Mouse (Mus musculus) heart, adult 8-10 months (tissue): ENCODE measurements around the gene Zmynd8. TPM values are rescaled to one million over a fixed set of nuclear protein-coding genes. Genes with fewer than 3 reads are reported as not detected.
A peak's percentile ranks its signal among the peaks of the same experiment; 100 is the strongest.

Experiments
- DNase-seq: peaks from one replicate; pipeline ENCODE4 v3.0.0; 2022; ENCODE audit warnings: low spot score
- total RNA-seq, 4 experiments: library from RNA; stranded (reverse); gene quantifications; 2 replicates each; pipeline ENCODE4 v1.2.4; 2022

Zmynd8 gene
- total RNA-seq, 4 experiments from 2014 or later = 35.5 to 60.5 (median 45.4) TPM

DNA sequence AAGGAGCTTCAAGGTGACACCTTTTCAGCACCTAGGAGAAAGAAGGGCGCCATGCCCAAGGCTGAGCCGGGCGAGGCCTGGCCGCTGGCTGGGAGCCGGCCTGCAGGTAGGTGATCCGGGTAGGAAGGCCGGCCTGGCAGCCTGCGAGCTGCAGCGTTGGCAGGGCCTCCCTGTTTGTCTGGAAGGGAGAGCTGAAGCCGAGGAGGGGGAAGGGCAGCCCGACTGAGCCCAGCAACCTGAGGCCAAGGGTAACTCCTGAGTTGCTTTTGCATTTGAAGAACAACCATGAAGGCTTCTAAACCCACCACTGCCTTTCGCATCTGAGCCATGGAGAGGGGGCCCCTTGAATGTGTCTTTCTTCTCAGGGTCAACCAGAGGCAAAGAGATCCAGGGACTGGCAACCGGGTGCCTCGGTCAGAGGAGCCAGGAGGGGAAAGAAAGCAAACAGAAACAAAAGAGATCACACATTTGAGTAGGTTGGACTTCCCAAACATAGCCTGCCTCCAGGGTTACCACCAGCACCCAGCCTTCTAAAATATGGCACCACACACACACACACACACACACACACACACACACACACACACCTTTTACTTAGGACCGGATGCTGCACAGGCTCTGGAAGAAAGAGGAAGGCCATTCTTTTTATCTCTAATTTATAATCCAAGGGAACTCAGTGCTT is 18.2 kb downstream of the Zmynd8 start:
- peak; percentile 79 for DNase-seq

DNA sequence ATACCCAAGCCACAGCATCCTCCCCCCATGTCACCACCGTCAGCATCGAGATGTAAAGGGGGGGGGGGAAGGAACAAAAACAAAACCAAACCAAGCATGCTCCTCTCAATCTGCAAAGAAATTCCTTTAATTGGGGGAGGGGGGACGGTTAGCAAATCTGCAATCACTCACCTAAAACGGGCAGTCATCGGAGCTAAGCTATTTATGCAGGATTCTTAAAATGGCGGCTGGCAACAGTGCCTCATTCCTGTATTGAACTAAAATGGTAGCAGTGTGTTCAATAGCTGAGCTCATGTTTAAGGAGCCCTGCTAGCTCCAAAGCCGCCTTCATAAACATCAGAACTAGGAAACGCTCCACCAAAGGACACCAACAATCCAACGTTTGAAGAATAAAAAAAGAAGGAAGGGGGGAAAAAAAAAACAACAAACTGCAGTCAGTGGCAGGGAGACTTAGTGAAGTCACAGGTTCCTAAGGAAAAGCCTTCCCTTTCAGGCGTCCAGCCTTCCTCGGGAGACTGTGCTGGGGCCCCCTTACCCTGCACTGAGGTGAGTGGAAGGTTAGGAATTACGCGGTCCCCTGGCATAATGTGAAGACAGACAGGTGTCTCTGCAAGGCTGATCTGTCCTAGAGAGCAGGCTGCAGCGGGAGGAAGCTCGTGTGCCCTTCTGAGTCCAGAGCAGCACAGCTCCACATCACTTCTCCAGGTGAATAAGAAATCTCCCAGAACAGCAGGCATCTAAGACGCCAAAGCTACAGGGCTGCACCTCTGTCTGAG is 19.2 kb downstream of the Zmynd8 start:
- DNase-seq = no peak

DNA sequence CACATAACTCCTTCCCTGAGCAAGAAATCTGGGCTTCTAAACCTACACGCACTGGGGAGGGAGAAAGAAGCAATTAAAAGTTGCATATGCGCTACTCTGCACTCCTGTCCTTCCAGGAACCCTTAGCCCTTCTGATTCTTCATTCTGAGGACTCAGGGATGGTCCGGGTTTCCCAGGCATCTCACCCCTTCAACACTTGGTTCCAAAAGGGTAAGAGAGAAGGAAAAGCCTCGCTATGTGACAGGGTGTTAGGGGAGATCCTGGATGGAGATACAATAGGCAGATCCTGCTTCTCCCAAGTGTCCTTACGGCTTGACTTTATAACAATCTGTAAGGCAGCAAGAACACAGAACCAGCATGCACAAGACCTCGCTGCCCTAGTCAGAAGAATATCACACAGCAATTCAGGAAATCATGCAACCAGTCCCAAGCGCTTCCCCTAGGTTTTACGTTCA is 19.9 kb downstream of the Zmynd8 start:
- DNase-seq = no peak

DNA sequence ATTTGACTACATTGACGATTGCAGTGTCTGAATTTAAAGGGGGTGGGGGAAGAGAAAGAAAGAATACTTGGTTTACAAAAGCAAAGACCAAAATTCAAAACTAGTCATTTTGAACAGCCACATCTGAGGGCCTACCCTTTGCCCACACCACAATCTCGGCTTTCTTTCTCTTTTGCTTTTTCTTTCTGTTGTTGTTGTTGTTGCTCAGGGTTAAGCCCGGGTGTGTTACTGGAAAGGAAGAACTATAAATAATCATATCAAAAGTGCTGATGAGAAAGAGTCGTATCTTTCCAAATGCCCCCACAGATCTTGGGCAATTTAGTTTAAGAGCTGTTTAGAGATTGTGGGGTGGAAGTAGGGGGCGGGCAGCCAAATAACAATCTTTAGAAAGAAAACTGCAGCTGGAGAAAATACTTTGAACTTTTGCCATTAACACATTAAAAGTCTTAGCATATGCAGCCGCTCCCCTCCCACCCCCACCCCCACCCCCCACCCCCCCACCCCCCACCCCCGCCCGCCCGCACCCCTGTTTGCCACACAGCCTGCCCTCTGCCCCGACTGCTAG is 20.7 kb downstream of the Zmynd8 start:
- no peak for DNase-seq

DNA sequence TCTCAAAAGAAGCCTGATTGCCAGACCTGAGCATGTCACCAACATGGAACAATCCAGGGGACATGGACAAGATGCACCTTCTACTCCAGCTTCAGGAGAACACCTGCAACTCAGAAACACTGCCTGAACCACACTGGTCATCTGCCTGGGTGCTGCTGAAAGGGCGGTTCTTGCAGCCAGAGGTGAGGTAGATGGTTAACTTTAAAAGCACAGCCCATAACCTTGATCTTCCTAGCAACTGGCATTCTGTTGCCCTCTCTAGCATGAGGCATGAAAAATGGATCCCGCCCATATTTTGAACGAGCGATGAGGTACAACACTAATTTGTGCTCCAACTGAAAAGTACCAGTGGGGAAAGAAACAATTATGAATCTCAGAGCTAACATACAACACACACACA is 21.6 kb downstream of the Zmynd8 start:
- no peak for DNase-seq

DNA sequence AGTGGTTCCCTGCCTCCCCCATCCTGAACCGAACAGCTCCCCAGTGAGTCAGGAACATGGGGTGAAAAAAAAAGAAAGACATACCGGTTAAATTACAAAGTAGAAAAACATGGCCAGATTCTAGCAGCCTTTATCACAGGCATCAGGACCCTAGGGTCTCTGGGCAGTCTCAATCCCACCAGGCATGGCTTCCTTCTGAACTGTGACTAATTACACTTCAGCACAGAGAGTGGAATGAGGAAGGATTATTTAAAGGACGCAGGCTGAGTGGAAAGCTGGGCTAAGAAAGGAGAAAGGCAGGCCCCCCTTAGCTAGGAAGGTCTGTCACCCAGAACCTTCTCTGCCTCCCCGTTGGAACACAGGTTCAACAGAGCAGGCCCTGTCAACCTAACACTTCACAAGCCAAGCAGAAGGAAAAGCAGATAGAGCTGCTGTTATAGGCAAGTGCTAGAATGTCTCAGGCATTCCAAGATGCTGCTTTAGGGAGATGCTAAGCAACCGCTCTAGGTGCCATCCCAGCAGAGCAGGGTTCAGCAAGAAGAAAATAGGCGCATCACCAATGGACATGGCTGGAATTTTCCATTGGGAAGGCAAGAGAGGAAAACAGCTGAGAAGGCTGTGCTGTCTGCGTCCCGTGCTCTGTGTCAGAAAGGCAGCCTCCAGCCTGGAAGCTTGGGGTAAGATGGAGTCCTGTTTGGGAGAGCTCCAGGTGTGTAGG is 22.5 kb downstream of the Zmynd8 start:
- no peak for DNase-seq

DNA sequence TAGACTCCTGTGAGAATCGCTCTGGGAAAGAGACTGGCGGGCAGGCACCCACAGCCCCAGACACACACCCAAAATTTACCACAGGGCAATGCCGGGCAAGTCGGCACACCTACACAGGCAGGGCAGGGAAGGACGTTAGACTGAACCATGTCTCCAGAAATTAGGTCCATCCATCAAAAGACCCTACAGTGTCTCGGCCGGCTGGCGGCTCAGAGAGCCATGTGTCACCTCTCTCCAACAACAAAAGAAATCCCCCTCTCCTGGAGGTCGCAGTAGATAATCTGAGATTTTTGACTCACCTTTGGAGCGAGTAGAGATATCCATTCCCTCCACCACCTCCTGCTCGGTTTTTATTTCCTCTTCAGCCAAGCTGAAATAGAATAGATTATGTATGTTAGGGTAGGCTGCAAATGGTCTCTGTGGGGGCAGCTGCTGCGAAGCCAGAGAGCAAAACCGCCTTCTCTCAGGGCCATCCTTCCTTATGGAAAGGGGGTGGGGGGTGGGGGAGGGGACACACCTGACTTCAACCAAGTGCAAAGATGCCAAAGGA is 23.3 kb downstream of the Zmynd8 start:
- DNase-seq = no peak

DNA sequence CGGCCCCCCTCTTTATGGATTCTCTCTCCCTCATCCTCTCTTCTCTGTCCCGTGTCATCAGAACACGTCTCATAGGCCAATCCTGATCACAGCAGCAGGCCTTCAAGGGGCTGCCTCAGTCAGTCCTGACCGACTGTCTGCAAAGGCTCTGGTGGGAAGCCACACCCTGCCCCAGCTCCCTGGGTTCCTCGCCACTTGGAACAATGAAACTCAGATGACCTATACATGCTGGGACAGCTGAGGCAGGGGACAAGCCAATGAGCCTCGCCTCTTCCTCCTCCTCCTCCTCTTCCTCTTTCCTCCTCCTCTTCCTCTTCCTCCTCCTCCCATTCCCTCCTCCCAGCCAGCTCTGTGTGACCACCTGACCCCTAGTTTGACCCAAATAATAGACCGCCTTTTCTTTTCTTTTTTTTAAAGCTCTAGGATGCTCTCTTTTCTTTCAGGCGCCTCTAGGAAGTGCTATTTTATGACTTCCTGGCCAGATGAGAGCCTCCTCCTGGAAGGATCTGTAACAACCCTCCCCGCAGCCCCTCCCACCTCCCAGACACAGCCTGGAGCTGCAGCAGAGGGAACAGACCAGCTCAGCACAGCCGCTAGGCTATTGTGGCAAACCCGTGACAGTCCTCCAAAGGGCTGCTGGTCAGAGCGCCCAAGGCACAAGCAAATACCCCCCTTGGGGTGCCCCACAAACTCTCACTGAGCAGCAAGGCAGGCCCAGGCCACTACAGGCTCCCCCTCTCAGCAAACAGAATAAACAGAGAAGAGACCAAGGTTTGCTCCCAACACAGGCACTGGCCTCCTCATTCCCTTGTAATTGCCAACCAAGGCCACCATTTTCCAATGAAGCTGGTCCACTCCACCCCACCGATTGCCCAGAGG is 24.1 kb downstream of the Zmynd8 start:
- DNase-seq = peak; percentile 74

DNA sequence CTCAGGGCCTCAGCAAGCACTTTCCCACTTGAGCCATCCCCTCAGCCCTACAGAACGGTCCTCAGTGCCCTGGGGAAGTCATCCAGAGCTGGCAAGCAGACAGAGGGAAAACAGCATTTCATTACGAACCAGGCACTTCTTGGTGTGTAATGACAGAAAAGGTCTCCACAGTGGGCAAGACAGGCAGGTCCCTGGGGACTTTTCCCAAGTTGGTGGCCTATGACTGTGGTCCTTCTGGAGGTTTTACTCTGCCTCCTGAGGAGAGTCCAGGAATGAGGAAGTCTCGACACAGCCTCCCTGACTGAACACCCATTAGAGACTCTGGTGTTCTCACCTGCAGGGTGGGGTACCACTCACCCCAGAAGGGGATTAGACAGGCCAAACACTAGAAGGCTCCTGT is 25.0 kb downstream of the Zmynd8 start:
- no peak for DNase-seq

DNA sequence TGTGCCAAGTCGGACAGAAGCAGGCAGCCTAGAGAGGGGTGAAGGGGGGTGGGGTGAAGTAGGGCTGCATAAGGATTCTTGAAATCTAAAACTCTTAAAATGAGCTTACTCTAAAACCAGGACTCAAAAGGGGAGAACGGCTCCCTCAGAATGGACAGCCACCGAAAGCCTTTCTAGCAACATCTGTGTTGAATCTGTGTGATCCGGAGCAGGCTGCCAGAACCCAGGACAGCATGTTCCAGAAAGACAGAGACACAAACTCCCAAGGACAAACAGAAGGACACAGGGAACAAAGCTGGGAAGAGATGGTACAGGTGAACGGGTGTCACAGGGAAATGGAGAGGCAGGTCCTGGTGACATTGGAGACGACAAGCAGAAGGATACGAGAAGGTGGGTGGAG is 25.6 kb downstream of the Zmynd8 start:
- DNase-seq = no peak

DNA sequence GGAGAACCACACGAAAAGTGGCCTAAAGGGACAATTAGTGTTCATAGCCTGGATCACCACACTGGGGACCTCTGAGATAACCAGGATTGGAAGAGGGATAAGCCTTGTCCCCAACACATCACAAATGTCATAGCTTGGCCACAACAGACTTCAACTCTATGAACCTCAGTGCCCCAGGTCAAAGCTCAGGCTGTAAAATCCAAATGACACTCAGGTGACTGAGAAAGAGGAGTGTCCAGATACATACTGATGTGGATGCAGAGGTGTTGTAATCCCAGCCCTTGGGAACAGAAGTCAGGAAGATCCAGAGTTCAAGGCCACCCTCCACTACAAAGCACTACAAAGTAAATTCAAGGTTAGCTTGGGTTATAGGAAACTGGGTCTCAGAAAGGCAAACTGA is 29.6 kb downstream of the Zmynd8 start:
- no peak for DNase-seq

DNA sequence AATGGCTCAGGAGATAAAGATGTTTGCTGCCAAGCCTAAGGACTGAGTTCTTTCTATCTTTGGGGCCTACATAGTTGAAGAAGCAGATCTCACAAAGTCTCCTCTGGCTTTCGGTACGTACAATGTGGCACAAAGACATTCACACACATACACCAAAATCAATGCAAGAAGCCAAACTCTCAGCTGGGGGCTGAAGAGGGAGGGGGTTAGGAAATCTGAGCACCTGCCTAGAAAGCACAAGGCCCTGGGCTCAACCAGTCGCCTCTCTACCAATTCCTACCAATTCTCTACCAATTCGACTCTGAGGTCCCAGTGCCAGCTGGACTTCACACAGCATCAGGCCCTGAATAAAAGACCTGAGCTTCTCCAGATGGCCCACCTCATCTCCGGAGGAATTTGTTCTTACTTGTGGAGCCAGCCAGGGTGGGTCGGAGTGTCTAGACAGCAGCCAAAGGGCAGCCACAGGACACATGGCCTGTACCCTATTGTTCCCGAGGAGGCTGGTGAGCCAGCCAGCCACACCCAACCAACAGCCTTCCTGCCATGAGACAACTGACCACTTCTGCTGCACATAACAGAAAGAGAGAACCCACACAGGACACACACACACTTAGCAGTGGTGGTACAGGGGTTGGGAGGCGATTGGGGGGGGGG is 30.2 kb downstream of the Zmynd8 start:
- no peak for DNase-seq

DNA sequence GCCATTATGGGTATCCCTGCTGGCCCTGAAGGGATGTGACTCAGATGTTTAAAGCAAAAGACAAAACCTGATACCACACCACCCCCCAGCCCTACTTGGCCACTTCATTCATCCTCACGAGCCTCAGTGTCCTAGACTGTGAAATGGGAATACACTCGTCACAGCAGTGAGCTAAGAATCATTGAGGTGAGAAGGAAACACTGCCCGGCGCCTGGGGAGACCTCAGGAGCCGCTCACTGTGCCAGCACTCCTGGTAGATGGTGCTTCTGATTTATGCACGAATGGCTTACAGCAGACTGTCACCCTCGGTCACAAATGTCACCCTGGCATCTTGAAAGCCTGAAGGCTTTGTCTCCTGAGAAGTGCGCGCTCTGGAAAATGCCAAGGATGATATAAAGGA is 31.3 kb downstream of the Zmynd8 start:
- DNase-seq = no peak

DNA sequence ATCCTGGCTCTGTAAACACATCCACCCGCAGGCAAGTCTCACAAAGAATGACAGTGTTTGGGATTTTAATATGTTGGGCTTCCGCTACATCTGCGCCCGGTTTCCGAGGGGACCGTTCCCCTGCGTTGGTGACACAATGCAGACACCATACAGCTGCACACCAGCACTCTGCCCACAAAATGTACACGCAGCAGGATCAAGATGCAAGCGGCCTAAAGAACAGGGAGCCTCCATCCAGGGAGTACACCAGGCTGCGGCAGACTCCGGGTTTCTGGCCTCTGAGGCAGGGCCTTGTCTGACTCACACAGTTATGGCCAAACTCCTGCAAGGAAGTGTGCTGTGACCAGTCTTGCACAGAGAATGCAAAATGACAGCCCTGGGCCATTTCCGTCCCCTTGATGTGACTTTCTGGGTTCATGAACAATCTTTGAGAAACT is 31.8 kb downstream of the Zmynd8 start:
- no peak for DNase-seq

DNA sequence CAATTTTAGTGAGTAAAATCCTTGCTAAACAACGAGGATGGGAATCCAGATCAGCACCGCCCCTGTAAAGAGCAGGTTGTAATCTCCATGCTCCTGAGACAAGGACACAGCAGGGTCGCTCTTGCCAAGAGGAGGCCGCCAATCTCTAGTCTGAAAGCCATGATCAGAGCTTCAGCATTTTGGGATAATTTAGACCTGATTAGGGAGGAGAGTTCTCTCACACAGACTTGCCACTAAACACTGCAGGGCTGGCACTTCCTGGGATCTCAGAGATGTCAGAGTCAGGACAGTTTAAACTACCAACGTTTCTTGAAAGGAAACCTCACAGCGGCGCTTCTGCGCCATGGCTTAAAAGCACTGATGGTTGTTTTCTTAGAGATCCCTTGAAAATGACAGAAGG is 32.4 kb downstream of the Zmynd8 start:
- DNase-seq = no peak

DNA sequence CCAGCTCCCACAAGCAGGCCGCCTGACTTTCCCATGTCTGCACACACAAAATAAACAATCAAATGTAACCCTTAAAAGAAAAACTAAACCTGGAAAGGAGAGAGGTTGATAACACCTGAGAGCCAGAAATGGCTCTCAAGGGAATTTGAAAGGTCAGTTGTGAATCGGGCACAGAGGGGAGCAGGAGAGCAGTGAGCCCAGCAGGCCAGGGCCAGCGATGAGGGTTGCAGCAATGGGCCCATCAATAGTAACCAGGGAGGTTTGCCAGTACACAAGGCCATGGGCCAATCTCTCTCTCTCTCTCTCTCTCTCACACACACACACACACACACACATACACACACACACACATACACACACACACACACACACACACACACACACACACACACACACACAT is 34.0 kb downstream of the Zmynd8 start:
- no peak for DNase-seq

DNA sequence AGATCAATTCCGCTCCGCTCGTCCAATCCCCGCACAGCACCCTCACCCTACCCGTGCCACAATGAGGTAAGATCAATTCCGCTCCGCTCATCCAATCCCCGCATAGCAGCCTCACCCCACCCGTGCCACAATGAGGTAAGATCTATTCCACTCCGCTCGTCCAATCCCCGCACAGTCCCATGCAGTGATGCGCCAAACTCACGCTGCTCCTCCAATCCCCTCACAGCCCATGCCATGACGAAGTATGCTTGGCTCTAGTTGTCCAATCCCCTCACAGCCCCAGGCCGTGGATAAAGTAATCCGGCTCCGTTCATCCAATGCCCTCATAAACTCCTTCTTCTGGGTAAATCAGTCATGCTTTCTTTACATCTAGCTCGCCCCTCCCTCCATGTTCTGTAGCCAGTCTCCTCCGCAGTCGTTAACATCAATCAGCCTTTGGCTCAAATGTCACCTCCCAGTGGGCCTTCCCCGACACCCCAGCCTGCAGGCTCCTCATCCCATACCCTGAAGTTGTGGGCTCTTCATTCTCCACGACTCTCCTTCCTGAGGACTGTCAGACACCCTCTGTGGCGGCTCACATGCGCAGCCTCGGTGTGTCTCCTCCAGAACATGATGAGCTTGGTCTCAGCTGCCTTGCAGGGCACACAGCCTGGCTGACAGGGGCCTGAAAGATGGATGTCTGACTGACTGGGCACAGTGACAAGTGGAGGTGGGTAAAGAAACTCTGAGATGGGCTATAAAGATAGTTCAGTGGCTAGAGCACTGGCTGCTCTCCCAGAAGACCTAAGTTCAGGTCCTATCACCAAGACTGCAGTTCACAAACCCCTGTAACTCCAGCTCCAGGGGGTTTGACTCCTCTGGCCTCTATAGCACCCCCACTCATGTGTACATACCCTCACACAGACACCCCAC is 36.9 kb downstream of the Zmynd8 start:
- DNase-seq = no peak

DNA sequence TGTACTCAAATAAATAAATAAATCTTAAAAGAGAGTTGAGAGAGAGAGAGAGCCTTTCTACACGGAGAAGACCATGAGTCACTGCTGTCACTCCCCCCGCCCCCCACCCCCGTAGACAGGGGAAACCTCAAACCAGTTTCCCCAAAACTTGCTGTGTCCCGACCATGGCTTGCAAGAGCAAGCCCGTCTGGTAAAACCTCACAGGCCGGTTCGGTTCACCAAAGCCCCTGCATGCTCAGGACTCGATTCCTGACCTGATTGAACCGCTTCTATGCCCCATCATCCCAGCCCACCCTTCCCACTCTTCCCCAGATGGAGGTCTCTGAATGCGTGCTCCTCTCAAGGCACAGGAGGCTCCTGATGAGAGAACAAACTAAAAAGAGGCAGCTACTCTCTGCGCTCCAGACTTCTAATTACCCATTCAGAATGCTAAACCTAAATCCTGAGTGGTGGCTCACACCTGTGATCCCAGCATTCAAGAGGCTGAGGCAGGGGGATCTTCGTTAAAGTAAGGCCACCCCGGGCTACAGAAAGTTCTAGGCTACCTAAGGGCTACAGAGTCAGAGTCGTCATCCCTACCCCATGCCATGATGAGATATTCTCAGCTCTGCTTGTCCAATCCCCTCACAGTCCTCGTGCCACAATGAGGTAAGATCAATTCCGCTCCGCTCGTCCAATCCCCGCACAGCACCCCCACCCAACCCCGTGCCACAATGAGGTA is 37.7 kb downstream of the Zmynd8 start:
- DNase-seq = no peak

DNA sequence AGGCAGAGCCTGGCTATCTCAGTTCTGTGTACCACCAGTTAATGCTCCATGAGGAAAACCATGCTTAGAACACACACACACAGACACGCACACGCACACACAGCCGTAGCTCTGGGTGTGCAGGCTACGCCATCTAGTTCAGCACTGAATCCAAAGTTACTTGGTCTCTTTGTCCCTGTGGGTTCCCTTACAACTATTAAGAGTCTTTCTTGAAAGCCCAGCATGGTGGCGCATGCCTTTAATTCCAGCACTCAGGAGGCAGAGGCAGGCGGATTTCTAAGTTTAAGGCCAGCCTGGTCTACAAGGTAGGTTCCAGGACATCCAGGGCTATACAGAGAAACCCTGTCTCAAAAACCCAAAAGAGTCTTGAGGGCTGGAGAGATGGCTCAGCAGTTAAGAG is 38.4 kb downstream of the Zmynd8 start:
- DNase-seq = no peak
